Mouse (Mus musculus): ENCODE measurements around the gene Glt8d2.
"Not testable (repeated sequence)": the region's sequence is repeated elsewhere in the genome, so short reads cannot be mapped to it uniquely, and the experiment has no call there.

The Glt8d2 gene

GRCm38 (mm10) chr10:82646083-82646482 is 44.4 kb downstream of the Glt8d2 start:
- DNase-seq (ENCODE audit: low spot score in 2 of 2): no peak

DNA sequence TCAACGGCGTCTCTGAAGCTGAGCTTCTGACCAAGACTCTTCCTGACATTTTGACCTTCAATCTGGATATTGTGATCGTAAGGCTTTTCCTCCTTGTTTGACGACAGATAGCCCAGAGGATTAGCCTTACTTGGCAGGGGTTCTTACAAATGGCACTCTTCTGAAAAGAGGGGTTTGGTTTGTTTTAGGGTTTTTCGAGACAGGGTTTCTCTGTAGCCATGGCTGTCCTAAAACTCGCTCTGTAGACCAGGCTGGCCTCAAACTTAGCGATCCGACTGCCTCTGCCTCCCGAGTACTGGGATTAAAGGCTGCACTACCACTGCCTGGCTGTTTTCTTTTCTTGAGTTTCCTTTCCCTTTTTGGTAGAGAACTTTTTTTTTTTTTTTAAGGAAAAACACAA is 49.0 kb downstream of the Glt8d2 start:
- no peak for DNase-seq (ENCODE audit: low spot score in 2 of 2)

DNA sequence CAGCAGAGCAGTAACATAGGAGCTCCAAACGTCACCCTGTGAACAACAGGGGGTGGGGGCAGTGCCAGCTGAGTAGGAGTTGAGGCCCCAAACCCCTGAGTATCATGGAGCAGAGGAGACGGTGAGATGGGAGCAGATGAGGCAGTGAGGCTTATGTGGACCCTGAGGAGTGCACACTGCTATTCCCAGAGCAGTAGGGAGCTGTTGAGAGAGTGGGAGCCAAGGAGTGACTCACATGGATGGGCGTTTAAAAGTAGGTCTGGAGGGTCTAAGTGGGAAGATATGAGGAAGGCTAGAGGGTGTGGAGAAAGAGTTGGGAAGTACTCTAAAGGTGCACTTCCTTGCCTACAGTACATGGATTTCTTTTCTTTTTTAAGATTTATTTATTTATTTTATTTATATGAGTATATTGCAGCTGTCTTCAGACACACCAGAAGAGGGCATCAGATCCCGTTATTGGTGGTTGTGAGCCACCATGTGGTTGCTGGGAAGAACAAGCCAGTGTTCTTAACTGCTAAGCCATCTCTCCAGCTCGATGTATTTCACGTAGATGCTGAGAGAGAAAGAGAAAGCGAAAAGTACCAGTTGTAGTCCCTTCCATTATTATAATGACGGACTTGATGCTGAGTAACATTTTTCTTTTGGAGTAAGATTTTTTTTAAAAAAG is 51.3 kb downstream of the Glt8d2 start:
- no peak for DNase-seq (ENCODE audit: low spot score in 2 of 2)

DNA sequence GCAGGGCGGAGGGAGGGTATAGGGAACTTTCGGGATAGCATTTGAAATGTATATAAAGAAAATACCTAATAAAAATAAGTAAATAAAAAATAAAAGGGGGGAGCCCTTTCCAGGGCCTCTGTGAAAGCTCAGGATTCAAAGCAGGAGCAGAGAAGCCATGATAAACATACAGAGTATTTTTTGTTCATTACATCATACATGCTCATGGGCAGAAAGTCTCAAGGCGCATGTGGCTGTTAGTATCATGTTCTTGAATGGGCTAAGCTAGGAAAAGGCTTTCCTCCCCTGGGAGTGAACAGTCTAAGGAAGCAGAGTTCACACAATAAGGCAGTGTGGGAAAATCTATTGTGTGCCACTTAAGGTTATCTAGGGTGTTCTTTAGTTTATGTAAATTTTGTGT is 54.1 kb downstream of the Glt8d2 start:
- DNase-seq (ENCODE audit: low spot score in 2 of 2): no peak

DNA sequence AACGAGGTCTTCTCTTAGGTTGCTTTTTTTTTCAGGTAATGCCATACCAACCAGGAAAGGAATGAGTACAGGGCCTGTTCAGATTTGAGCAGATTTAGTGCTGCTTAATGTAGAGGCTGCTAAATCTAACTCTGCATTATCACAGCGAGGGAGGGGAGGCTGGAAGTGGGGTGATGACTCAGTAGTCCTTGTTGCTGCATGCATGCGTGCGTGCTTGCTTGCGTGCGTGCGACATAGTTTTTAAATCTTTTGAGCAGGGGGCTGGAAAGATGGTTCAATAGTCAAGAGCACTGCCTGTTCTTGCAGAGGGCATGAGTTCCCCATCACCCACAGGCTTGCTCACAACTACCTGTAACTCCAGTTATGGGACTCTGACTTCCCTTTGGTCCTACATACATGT is 56.1 kb downstream of the Glt8d2 start:
- DNase-seq (ENCODE audit: low spot score in 2 of 2): no peak

- DNase-seq (ENCODE audit: low spot score in 2 of 2): no peak
Observed at GRCm38 (mm10) chr10:82632496-82633280, 57.8 kb downstream of the Glt8d2 start.

- no peak for DNase-seq (ENCODE audit: low spot score in 2 of 2)
Observed at GRCm38 (mm10) chr10:82631133-82631532, 59.3 kb downstream of the Glt8d2 start.

DNA sequence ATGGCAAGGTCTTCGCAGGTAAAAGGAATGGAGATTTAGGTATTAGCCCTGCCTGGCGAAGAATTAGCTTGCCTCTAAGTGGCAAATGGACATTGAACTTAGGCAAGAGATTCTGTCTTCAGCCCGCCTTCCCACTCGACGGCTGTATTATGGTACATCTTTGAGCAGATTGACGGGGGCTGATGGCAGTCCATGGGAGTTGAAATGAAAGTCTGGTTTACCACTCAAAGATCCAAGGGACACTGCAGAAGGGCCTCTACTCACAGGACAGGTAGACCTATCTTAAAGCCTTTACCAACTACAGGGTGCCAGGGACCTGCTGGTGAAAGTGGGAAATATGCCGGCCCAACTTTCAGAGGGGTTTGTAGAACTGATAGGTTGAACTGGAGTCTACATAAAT is 60.0 kb downstream of the Glt8d2 start:
- no peak for DNase-seq (ENCODE audit: low spot score in 2 of 2)

DNA sequence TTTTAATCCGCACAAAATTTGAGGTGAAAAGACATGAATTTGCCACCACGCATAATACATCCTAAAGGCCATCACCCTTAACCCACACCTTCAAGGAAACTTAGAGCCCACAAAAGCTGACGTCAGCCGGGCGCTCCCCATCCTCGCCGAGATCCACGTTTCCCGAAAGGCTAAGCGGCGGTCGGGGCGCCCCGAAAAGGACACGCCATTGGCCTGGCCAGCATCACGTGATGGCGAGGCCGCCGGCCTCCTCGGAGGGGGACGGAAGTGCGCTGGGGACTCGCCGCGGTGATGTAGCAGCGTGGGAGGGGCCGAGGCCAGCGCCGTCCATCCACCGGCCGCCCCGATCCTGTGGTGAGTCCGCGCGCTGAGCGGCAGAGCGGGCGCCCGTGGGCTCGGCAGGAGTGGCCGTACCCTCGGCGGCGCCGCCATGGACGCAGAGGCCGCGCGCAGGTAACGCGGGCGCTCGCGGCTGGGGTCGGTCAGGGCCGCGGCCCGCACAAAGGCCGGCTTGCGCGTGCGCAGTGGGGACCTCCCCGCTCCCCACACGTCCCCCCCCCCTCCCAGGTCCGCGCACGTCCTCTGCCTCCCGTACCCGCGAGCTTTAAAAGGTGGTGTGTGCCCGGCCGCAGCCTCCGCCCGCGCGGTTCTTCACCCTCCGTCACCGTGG is 60.7 kb downstream of the Glt8d2 start, which contains the start of gene Tdg:
Tdg (plus strand) TSS at position 243 of the 670 bp plus-strand sequence.
- DNase-seq (ENCODE audit: low spot score in 2 of 2): peak; percentile 95

DNA sequence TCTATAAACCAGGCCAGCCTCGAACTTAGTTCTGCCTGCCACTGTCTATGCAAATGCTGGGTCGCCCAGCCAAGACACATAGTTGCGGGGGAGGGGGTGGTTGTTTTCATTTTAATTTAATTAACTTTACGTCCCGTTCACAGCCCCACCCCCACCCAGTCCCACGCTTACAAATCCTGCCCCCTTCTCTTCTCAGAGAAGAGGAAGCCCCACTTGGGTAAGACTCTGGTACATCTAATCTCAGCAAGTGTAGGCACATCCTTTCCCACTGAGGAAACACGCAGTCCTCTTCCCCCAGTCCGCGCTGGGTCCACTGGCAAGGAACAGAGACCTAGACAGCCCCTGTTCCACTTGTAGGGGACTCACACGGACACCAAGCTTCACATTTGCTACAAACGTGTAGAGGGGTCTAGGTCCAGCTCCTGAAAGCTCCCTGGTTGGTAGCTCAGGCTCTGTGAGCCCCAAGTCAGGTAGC is 61.3 kb downstream of the Glt8d2 start:
- peak in 1 of 2 experiments; percentile 47 for DNase-seq (ENCODE audit: low spot score in 2 of 2)

- DNase-seq (ENCODE audit: low spot score in 2 of 2): not testable (repeated sequence)
Observed at GRCm38 (mm10) chr10:82623553-82623932, 66.9 kb downstream of the Glt8d2 start.

GRCm38 (mm10) chr10:82622671-82623552 is 67.5 kb downstream of the Glt8d2 start, which contains the start of gene 1190007I07Rik:
1190007I07Rik (minus strand) TSS chr10:82623228.
- DNase-seq (ENCODE audit: low spot score in 2 of 2): peak; percentile 93 to 94

GRCm38 (mm10) chr10:82622235-82622634 is 68.2 kb downstream of the Glt8d2 start:
- DNase-seq (ENCODE audit: low spot score in 2 of 2): no peak

Data from right cerebral cortex, postnatal 10 days (tissue).